8 mouse cellular contexts compared by ENCODE assay signal in genomic region chr4:62496815-62497214, GRCm38 (mm10). TPM values are rescaled to one million over a fixed set of nuclear protein-coding genes. Genes with fewer than 3 reads are reported as not detected.
DNase-seq lines count a peak whose midpoint lies in the region; ATAC-seq lines count a peak whose summit lies in the region.

No protein-coding gene starts in this region.

- 67% methylated on average over 8 of the region's 8 CpGs for WGBS in hindbrain, embryonic 16.5 days
- WGBS in hindbrain, embryonic 10.5 days, result 87% methylated on average over 8 of the region's 8 CpGs
- 51% methylated on average over 8 of the region's 8 CpGs for WGBS in forebrain, embryonic 16.5 days

- peak; percentile 31; the same call in 1 of the 2 replicates for ATAC-seq in hindbrain, embryonic 16.5 days
- no peak for ATAC-seq in forebrain, embryonic 16.5 days
- ATAC-seq in erythroid progenitor cell, adult 5-6 weeks (replicated peaks; ENCODE audit: low FRiP score, poor library complexity, severe bottlenecking), result no peak

- no peak for DNase-seq in hindbrain, embryonic 10.5 days (ENCODE audit: low spot score)
- peak; percentile 99 for DNase-seq in adipocyte (ENCODE audit: low spot score)
- DNase-seq in gastrocnemius, postnatal 14 days, result peak; percentile 39
- peak; percentile 35 to 78 for DNase-seq in left cerebral cortex, postnatal 10 days (ENCODE audit: extremely low spot score in 1 of 2, low spot score in 2 of 2)
- DNase-seq in right cerebral cortex, postnatal 25 days, result peak; percentile 59

- no peak overlapping the region for H3K27ac ChIP-seq in hindbrain, embryonic 16.5 days (ENCODE audit: low read depth, low read length)
- H3K27ac ChIP-seq in hindbrain, embryonic 10.5 days, result no peak overlapping the region
- no peak overlapping the region for H3K27ac ChIP-seq in forebrain, embryonic 16.5 days (ENCODE audit: low read length)

- intact Hi-C loops in gastrocnemius, postnatal 14 days (cut with DNase I; ENCODE audit: low total_unique reads), result no loop called here
- intact Hi-C loops in left cerebral cortex, postnatal 10 days (cut with DNase I), result loop anchor here (5.0 kb wide), 1 partner anchor 35 kb away; no protein-coding TSS in a partner anchor

- no peaks in the 10 kb centered on the region for H3K27me3 ChIP-seq in hindbrain, embryonic 16.5 days (replicated peaks; ENCODE audit: control insufficient read depth, insufficient read depth, low read length)
- no peaks in the 10 kb centered on the region for H3K27me3 ChIP-seq in hindbrain, embryonic 10.5 days (ENCODE audit: insufficient read depth, poor library complexity, severe bottlenecking)
- H3K27me3 ChIP-seq in forebrain, embryonic 16.5 days (replicated peaks; ENCODE audit: control insufficient read depth, insufficient read depth, low read length), result no peaks in the 10 kb centered on the region

- peaks cover 10% of the 10 kb centered on the region for H3K4me1 ChIP-seq in hindbrain, embryonic 16.5 days (ENCODE audit: control insufficient read depth, insufficient read depth, low read depth, low read length)
- peaks cover 4% of the 10 kb centered on the region for H3K4me1 ChIP-seq in hindbrain, embryonic 10.5 days (replicated peaks)
- peaks cover 6% of the 10 kb centered on the region for H3K4me1 ChIP-seq in forebrain, embryonic 16.5 days (replicated peaks; ENCODE audit: control insufficient read depth, insufficient read depth, low read length)

- H3K4me3 ChIP-seq in hindbrain, embryonic 16.5 days (ENCODE audit: low read length), result no peak overlapping the region
- no peak overlapping the region for H3K4me3 ChIP-seq in hindbrain, embryonic 10.5 days
- no peak overlapping the region for H3K4me3 ChIP-seq in forebrain, embryonic 16.5 days (replicated peaks; ENCODE audit: low read length)

- H3K9me3 ChIP-seq in hindbrain, embryonic 16.5 days (ENCODE audit: control insufficient read depth, low read length), result no peaks in the 10 kb centered on the region
- H3K9me3 ChIP-seq in hindbrain, embryonic 10.5 days, result no peaks in the 10 kb centered on the region
- no peaks in the 10 kb centered on the region for H3K9me3 ChIP-seq in forebrain, embryonic 16.5 days (ENCODE audit: control insufficient read depth, low read length)

- H3K9ac ChIP-seq in hindbrain, embryonic 16.5 days (ENCODE audit: low read depth, low read length), result no peak overlapping the region
- no peak overlapping the region for H3K9ac ChIP-seq in forebrain, embryonic 16.5 days (replicated peaks; ENCODE audit: low read depth, low read length)

- H3K4me2 ChIP-seq in hindbrain, embryonic 16.5 days (ENCODE audit: low read length), result no peak overlapping the region
- no peak overlapping the region for H3K4me2 ChIP-seq in forebrain, embryonic 16.5 days (ENCODE audit: low read length)

- H3K36me3 ChIP-seq in hindbrain, embryonic 16.5 days (ENCODE audit: control insufficient read depth, insufficient read depth, low read length), result peaks cover 17% of the 10 kb centered on the region
- H3K36me3 ChIP-seq in hindbrain, embryonic 10.5 days, result peaks cover 16% of the 10 kb centered on the region
- 0 out of 2 replicates have a peak, but pooled peaks cover 3% of the 10 kb centered on the region for H3K36me3 ChIP-seq in forebrain, embryonic 16.5 days (ENCODE audit: control insufficient read depth, insufficient read depth)

RNA-seq across cellular contexts. Expression of gene Hdhd3, which starts 6.5 kb away (rescaled TPM):
- 11.2 and 11.5 TPM in 2 replicates for polyA plus RNA-seq in hindbrain, embryonic 16.5 days (2015; fragmentation: Nextera tagmentation; extraction: Ambion mirVana)
- polyA plus RNA-seq in hindbrain, embryonic 10.5 days (2016; fragmentation: Nextera tagmentation; extraction: Ambion mirVana), result 9.8 and 14.1 TPM in 2 replicates
- 1 to 10 TPM; 3.1 to 3.5 TPM for total RNA-seq in gastrocnemius, postnatal 14 days (2021)
- total RNA-seq in left cerebral cortex, postnatal 10 days (2021), result 1 to 10 TPM; 8.3 to 8.4 TPM
- polyA plus RNA-seq in forebrain, embryonic 16.5 days (2015; fragmentation: Nextera tagmentation; extraction: Ambion mirVana), result 9.7 and 10.8 TPM in 2 replicates
- not detected in 2 replicates for total RNA-seq in erythroid progenitor cell, adult 5-6 weeks (2015; ENCODE audit: low replicate concordance)
- not detected in 2 replicates for total RNA-seq in erythroid progenitor cell, adult 5-6 weeks (2017; ENCODE audit: low replicate concordance)

RNA-seq across cellular contexts. Expression of gene Bspry, which starts 17.0 kb away (rescaled TPM):
- polyA plus RNA-seq in hindbrain, embryonic 16.5 days (2015; fragmentation: Nextera tagmentation; extraction: Ambion mirVana), result 0.63 and 0.80 TPM in 2 replicates
- polyA plus RNA-seq in hindbrain, embryonic 10.5 days (2016; fragmentation: Nextera tagmentation; extraction: Ambion mirVana), result 0.78 and 1.9 TPM in 2 replicates
- under 1 TPM; 0.24 to 0.53 TPM for total RNA-seq in gastrocnemius, postnatal 14 days (2021)
- total RNA-seq in left cerebral cortex, postnatal 10 days (2021), result under 1 TPM; 0.32 to 0.45 TPM
- polyA plus RNA-seq in forebrain, embryonic 16.5 days (2015; fragmentation: Nextera tagmentation; extraction: Ambion mirVana), result 0.62 and 0.71 TPM in 2 replicates
- total RNA-seq in erythroid progenitor cell, adult 5-6 weeks (2015; ENCODE audit: low replicate concordance), result not detected in 2 replicates
- total RNA-seq in erythroid progenitor cell, adult 5-6 weeks (2017; ENCODE audit: low replicate concordance), result not detected in 2 replicates

RNA-seq across cellular contexts. Expression of gene Alad, which starts 22.9 kb away (rescaled TPM):
- polyA plus RNA-seq in hindbrain, embryonic 16.5 days (2015; fragmentation: Nextera tagmentation; extraction: Ambion mirVana), result 72.2 and 75.6 TPM in 2 replicates
- polyA plus RNA-seq in hindbrain, embryonic 10.5 days (2016; fragmentation: Nextera tagmentation; extraction: Ambion mirVana), result 114 and 123 TPM in 2 replicates
- 10 to 100 TPM; 21.9 to 22.1 TPM for total RNA-seq in gastrocnemius, postnatal 14 days (2021)
- 10 to 100 TPM; 27.3 to 30.1 TPM for total RNA-seq in left cerebral cortex, postnatal 10 days (2021)
- 67.7 and 68.4 TPM in 2 replicates for polyA plus RNA-seq in forebrain, embryonic 16.5 days (2015; fragmentation: Nextera tagmentation; extraction: Ambion mirVana)
- total RNA-seq in erythroid progenitor cell, adult 5-6 weeks (2015; ENCODE audit: low replicate concordance), result 510 and 532 TPM in 2 replicates
- 271 and 392 TPM in 2 replicates for total RNA-seq in erythroid progenitor cell, adult 5-6 weeks (2017; ENCODE audit: low replicate concordance)

RNA-seq across cellular contexts. Expression of gene Wdr31, which starts 26.1 kb away (rescaled TPM):
- 14.4 and 16.0 TPM in 2 replicates for polyA plus RNA-seq in hindbrain, embryonic 16.5 days (2015; fragmentation: Nextera tagmentation; extraction: Ambion mirVana)
- 9.8 and 10.0 TPM in 2 replicates for polyA plus RNA-seq in hindbrain, embryonic 10.5 days (2016; fragmentation: Nextera tagmentation; extraction: Ambion mirVana)
- total RNA-seq in gastrocnemius, postnatal 14 days (2021), result under 1 TPM; 0.31 to 0.37 TPM
- total RNA-seq in left cerebral cortex, postnatal 10 days (2021), result 10 to 100 TPM; 10.4 to 12.9 TPM
- 9.8 and 13.8 TPM in 2 replicates for polyA plus RNA-seq in forebrain, embryonic 16.5 days (2015; fragmentation: Nextera tagmentation; extraction: Ambion mirVana)
- total RNA-seq in erythroid progenitor cell, adult 5-6 weeks (2015; ENCODE audit: low replicate concordance), result 1.8 TPM in 1 of 2 replicates, not detected in the other
- total RNA-seq in erythroid progenitor cell, adult 5-6 weeks (2017; ENCODE audit: low replicate concordance), result 1.2 and 1.7 TPM in 2 replicates

RNA-seq across cellular contexts. Expression of gene Pole3, which starts 28.1 kb away (rescaled TPM):
- polyA plus RNA-seq in hindbrain, embryonic 16.5 days (2015; fragmentation: Nextera tagmentation; extraction: Ambion mirVana), result 61.8 and 62.3 TPM in 2 replicates
- polyA plus RNA-seq in hindbrain, embryonic 10.5 days (2016; fragmentation: Nextera tagmentation; extraction: Ambion mirVana), result 124 and 125 TPM in 2 replicates
- total RNA-seq in gastrocnemius, postnatal 14 days (2021), result 10 to 100 TPM; 15.8 to 16.9 TPM
- 10 to 100 TPM; 26.2 to 27.1 TPM for total RNA-seq in left cerebral cortex, postnatal 10 days (2021)
- polyA plus RNA-seq in forebrain, embryonic 16.5 days (2015; fragmentation: Nextera tagmentation; extraction: Ambion mirVana), result 81.6 and 92.0 TPM in 2 replicates
- 45.4 and 74.2 TPM in 2 replicates for total RNA-seq in erythroid progenitor cell, adult 5-6 weeks (2015; ENCODE audit: low replicate concordance)
- total RNA-seq in erythroid progenitor cell, adult 5-6 weeks (2017; ENCODE audit: low replicate concordance), result 51.3 and 53.0 TPM in 2 replicates

Comparison
In these comparisons a context has a peak if more than half of its experiments do, and no peak if none do; other contexts are left out.
1. RNA of gene Hdhd3, which starts 6.5 kb away (total RNA-seq): 8.3 to 8.4 TPM in left cerebral cortex, postnatal 10 days and 3.1 to 3.5 TPM in gastrocnemius, postnatal 14 days; not detected in erythroid progenitor cell, adult 5-6 weeks; every median in the first group is over 4 times any median in the second.
2. RNA of gene Alad, which starts 22.9 kb away (total RNA-seq): 271 to 532 TPM in erythroid progenitor cell, adult 5-6 weeks; 27.3 to 30.1 TPM in left cerebral cortex, postnatal 10 days and 21.9 to 22.1 TPM in gastrocnemius, postnatal 14 days; every median in the first group is over 4 times any median in the second.